Mouse (Mus musculus): ENCODE measurements around the gene Timm44.

GRCm38 (mm10) chr8:4227919-4228318, 47.8 kb downstream of the Timm44 start:
- TF ChIP-seq POLR2A (IDR thresholded peaks at IDR 0.05; ENCODE audit: control insufficient read depth in 1 of 2, insufficient read depth in 1 of 2, low read depth in 1 of 2, low read length in 2 of 2, poor library complexity in 1 of 2): no peak
- no peak for TF ChIP-seq ZKSCAN1 (IDR thresholded peaks at IDR 0.05; ENCODE audit: low read depth, low read length)
- no peak for TF ChIP-seq BHLHE40 (IDR thresholded peaks at IDR 0.05; ENCODE audit: borderline replicate concordance, low read depth, low read length)
- no peak for TF ChIP-seq CTCF (IDR thresholded peaks at IDR 0.05 in 2 of 3, conservative IDR thresholded peaks at IDR 0.05 in 1 of 3; ENCODE audit: control insufficient read depth in 1 of 3, insufficient read depth in 1 of 3, low read depth in 2 of 3, low read length in 3 of 3, poor library complexity in 1 of 3, severe bottlenecking in 1 of 3)
- TF ChIP-seq MEF2A (IDR thresholded peaks at IDR 0.05; ENCODE audit: extremely low read depth, insufficient replicate concordance, low read depth, low read length, poor library complexity, severe bottlenecking): no peak
- no peak for TF ChIP-seq POLR2AphosphoS5 (IDR thresholded peaks at IDR 0.05; ENCODE audit: borderline replicate concordance, low read depth, low read length)
- TF ChIP-seq MAZ (IDR thresholded peaks at IDR 0.05; ENCODE audit: low read depth, low read length): no peak
- no peak for TF ChIP-seq USF2 (IDR thresholded peaks at IDR 0.05; ENCODE audit: borderline replicate concordance in 1 of 2, insufficient read depth in 1 of 2, low read depth in 1 of 2, low read length in 2 of 2)
- no peak for TF ChIP-seq MAX (IDR thresholded peaks at IDR 0.05; ENCODE audit: low read length)
- no peak for TF ChIP-seq MXI1 (IDR thresholded peaks at IDR 0.05; ENCODE audit: low read depth, low read length)
- no peak for TF ChIP-seq POLR2AphosphoS2 (IDR thresholded peaks at IDR 0.05; ENCODE audit: low read length)
- no peak for TF ChIP-seq EP300 (IDR thresholded peaks at IDR 0.05; ENCODE audit: low read depth in 1 of 2, low read length in 2 of 2)
- TF ChIP-seq ETS1 (IDR thresholded peaks at IDR 0.05; ENCODE audit: low read depth, low read length): no peak
